Mouse (Mus musculus): Measurements from ENCODE around the gene Col16a1.
A peak's percentile ranks its signal among the peaks of the same experiment; 100 is the strongest.

Col16a1 gene

GRCm38 (mm10) chr4:130045609-130046008 lies 2.0 kb upstream of the Col16a1 start:
- DNase-seq (ENCODE audit: low spot score in 2 of 2), result no peak

GRCm38 (mm10) chr4:130048203-130048479 lies 501 bp downstream of the Col16a1 start:
- DNase-seq (ENCODE audit: low spot score in 2 of 2), result no peak

DNA sequence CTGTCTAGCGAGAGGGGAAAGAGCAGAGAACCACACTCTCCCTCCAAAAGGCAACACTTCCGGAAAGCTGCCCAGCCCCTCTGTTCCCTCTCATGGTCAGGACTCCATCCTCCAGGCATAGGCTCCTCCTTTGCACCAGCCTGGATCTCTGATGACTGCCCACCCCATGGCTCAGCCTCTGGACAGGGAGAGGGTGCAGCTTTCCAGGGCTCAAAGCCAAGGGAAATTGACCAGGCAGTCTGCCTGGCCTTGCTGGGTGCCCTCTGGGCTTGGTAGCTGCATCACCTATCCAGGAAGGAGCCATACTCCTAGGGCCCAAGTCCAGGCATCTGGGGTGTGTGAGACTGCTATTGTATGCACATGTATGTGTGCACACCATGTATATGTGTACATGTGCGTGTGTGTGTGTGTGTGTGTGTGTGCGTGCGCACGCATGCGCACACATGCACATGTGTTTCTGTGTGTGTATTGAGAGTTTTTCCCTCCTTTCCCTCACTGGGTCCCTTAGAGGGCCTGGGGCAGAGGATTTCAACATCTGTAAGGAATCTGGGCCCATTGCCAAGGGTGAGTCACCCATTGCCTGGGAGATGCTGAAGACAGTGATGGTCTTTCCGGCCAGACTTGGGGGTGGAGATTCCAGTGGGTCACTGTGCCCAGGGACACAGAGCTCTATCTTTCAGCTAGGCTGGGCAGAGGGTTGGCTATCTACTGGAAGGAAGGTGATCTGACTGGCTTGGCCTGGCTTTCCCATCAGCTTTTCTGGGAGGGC lies 2.6 kb downstream of the Col16a1 start:
- DNase-seq (ENCODE audit: low spot score in 2 of 2), result no peak

DNA sequence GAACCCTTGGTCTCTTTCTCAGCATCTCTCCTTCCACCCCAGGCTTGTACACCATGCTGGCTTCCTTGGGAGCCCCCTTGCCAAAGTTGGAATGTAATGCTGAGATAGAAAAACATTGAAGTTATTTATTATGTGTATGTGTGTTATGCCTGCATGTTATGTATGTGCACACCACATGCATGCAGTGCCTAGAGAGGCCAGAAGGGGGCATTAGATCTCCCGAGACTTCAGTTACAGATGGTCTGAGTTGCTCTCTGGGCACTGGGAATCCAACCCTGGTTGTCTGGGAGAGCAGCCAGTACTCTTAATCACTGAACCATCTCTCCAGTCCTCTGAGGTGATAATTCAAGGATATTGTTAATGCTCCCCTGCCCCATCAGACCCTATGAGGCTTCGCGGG lies 4.6 kb downstream of the Col16a1 start:
- no peak for DNase-seq (ENCODE audit: low spot score in 2 of 2)

DNA sequence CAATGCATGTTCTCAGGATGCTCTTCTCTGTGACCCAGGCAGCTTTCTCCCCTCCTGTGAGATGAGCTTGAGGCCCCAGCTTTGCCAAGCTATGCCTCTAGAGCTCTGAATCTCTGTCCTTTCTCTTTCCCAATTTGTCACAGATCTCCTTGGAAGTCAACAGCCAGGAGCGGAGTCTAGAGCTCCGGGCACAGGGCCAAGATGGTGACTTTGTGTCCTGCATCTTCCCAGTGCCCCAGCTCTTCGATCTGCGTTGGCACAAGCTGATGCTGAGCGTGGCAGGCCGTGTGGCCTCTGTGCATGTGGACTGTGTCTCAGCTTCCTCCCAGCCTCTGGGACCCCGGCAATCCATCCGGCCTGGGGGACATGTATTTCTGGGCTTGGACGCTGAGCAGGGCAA lies 5.5 kb downstream of the Col16a1 start:
- no peak for DNase-seq (ENCODE audit: low spot score in 2 of 2)

DNA sequence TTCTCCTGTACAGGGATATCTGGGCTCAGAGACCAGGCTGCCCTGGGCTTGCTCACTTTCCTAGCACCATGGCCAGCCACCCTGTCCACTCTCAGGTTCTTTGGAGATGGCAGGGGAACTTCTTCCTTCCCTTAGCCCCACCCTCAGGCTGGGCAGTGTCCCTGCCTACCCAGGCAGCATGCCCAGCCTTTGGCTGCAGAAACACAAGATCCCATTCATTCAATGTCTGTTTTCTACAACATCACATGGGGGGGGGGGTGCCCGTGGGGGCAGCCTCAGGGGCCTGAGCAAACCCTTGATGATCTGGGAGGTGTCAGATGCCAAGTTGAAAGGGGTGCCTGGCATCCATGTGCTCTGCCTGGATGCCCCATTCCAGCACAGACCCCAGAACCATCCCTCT lies 7.1 kb downstream of the Col16a1 start:
- no peak for DNase-seq (ENCODE audit: low spot score in 2 of 2)

DNA sequence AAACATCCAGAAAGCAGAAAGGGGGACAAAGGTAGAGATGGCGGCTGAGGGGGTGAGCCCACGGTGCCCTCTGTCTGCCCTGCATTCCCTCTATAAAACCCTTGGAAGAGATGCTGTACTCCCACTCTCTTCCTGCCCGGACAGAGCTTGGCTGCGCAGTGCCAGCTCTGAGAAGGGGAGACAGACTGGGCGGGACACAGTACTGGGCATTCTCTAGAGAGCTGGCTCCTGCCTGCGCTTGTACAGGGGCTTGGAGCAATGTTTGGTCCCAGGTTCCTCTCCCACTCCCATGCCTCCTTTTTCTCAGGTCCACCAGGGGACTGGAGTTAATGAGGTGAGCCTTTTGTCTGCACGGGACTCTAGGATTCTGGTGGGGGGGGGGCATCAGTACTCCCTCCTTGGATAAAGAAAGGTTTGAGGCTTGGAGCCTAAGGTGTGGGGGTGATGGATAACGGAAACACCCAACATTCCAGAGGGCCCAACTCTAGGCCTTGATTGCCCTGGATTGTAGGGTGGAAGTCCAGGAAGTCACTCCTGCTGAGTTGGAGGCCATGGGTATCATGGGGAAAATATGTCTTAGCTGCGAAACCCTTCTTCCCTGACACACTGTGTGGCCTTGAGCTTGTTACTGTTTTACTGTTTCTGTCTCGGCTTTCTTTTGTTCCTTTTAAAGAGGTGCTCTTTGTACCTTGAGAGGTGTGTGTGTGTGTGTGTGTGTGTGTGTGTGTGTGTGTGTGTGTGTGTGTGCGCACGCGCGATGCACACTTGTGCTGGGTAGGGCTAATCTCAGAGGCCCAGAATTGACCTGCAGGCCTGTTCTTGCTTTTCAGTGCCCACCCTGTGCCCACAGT lies 7.7 kb downstream of the Col16a1 start:
- DNase-seq (ENCODE audit: low spot score in 2 of 2), result no peak

GRCm38 (mm10) chr4:130056011-130056322 lies 8.3 kb downstream of the Col16a1 start:
- no peak for DNase-seq (ENCODE audit: low spot score in 2 of 2)

GRCm38 (mm10) chr4:130056471-130056870 lies 8.8 kb downstream of the Col16a1 start:
- DNase-seq (ENCODE audit: low spot score in 2 of 2), result no peak

GRCm38 (mm10) chr4:130060937-130061336 lies 13.3 kb downstream of the Col16a1 start:
- DNase-seq (ENCODE audit: low spot score in 2 of 2), result no peak

GRCm38 (mm10) chr4:130063191-130063590 lies 15.6 kb downstream of the Col16a1 start:
- no peak for DNase-seq (ENCODE audit: low spot score in 2 of 2)

GRCm38 (mm10) chr4:130066816-130067215 lies 19.2 kb downstream of the Col16a1 start:
- no peak for DNase-seq (ENCODE audit: low spot score in 2 of 2)

GRCm38 (mm10) chr4:130070523-130070922 lies 22.9 kb downstream of the Col16a1 start:
- DNase-seq (ENCODE audit: low spot score in 2 of 2), result no peak

GRCm38 (mm10) chr4:130071758-130072157 lies 24.1 kb downstream of the Col16a1 start:
- DNase-seq (ENCODE audit: low spot score in 2 of 2), result no peak

- DNase-seq (ENCODE audit: low spot score in 2 of 2), result no peak
Measured at GRCm38 (mm10) chr4:130073367-130073766, 25.7 kb downstream of the Col16a1 start.

GRCm38 (mm10) chr4:130074761-130075515 lies 27.3 kb downstream of the Col16a1 start:
- peak; percentile 37 to 51 for DNase-seq (ENCODE audit: low spot score in 2 of 2)

GRCm38 (mm10) chr4:130076856-130077255 lies 29.2 kb downstream of the Col16a1 start:
- no peak for DNase-seq (ENCODE audit: low spot score in 2 of 2)

GRCm38 (mm10) chr4:130078816-130079485 lies 31.3 kb downstream of the Col16a1 start:
- no peak for DNase-seq (ENCODE audit: low spot score in 2 of 2)

DNA sequence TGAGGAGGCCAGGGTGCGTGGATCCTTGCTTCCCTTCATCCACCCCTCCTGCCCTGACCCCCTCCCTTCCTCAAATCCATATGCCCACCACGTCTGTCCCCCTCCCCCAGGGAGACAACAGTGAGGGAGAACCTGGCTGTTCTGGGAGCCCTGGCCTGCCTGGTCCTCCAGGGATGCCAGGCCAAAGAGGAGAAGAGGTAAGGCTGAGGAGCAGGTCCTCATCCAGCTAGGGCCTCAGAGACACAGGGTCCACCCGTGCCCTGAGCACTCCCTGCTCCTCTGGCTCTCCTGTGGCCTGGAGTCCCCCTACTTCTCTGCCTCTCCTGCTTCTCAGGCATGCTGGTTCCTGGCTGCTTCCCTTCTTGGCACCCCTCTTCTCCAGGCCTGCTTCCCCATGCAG lies 31.9 kb downstream of the Col16a1 start:
- no peak for DNase-seq (ENCODE audit: low spot score in 2 of 2)

DNA sequence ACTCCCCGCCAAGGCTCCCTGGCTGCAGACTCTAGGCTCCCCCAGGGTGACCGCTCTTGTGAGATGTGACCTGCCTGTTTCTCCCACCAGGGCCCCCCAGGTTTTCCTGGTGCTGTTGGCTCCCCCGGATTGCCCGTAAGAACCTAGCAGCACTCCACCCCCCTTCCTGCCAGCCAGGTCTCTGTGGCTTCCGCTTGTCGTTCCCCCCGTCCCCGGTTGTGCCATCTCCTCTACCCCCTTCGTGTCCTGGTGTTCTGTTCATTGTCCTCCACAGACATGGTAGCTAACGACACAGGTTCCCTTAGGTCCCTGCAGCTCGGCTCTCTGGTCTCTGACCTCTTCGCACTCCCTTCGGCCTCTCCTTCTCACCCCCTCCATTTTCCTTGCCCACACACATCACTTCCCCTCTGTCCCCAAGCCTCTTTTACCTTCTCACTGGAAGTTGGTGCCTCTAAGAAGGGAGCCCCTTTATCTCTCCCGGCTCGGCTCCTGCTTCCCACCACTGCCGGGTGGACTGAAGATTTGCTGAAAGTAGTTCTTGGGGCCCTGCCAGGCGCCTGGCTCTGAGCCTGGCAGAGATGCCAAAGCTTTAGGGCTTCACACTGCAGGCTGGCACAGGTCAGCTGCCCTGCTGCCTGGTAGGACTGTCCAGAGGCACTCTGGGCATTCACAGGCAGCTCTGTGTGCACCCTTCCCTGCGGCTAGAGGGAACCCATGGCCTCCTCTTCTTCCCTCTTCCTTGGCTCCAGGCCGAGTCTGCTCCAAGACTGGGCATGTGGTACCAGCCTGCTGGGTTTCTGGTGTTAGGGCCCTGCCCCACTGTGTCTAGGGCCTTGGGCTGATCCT lies 33.9 kb downstream of the Col16a1 start:
- peak; percentile 68 to 72 for DNase-seq (ENCODE audit: low spot score in 2 of 2)

DNA sequence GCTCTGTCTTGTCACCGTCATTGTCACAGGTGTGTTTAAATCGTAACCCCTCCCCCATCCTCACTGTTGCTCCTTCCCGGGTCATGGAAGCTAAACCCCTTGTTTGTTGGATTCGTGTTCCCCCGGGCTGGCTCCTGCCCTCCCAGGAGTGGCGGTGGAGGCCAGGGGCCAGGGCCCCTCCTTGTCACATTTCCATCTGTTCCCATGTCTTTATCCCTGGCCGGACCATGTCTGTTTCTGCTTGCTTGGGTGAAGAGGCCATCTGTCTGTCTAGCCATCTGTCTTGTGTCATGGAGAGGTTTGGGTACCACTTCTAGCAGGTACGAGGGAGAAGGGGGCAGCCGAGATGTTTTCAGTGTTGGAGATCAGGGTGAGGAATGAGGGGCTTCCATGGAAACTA lies 34.6 kb downstream of the Col16a1 start:
- DNase-seq (ENCODE audit: low spot score in 2 of 2), result no peak
